ENCODE assay signal across 14 mouse cellular contexts in genomic region chr8:122630696-122631095, GRCm38 (mm10). TPM values are rescaled to one million over a fixed set of nuclear protein-coding genes. Genes with fewer than 3 reads are reported as not detected.
DNase-seq lines count a peak whose midpoint lies in the region; ATAC-seq lines count a peak whose summit lies in the region.
"Had no signal": no experiment of that assay in that cellular context is flagged by ENCODE, and none has a peak within 500 bp of the region (broad histone marks: within the 10 kb centered on the region; RNA-seq: fewer than 3 reads in every experiment).

No protein-coding gene starts in this region.

- no peak for ATAC-seq in hindbrain, embryonic 14.5 days (ENCODE audit: low FRiP score)
- no peak for ATAC-seq in forebrain, embryonic 11.5 days (replicated peaks; ENCODE audit: low FRiP score)

- 52% methylated on average over 22 of the region's 22 CpGs for WGBS in hindbrain, embryonic 10.5 days
- WGBS in hindbrain, embryonic 14.5 days, result 63% methylated on average over 22 of the region's 22 CpGs
- WGBS in forebrain, embryonic 11.5 days, result 50% methylated on average over 21 of the region's 22 CpGs

- peaks cover 28% of the 10 kb centered on the region; the same call in 1 of the 2 replicates for H3K36me3 ChIP-seq in hindbrain, embryonic 10.5 days
- peaks cover 74% of the 10 kb centered on the region for H3K36me3 ChIP-seq in hindbrain, embryonic 14.5 days (replicated peaks; ENCODE audit: control insufficient read depth, insufficient read depth)
- no peaks in the 10 kb centered on the region for H3K36me3 ChIP-seq in forebrain, embryonic 11.5 days (ENCODE audit: control insufficient read depth, insufficient read depth, low read length)

- no peak for DNase-seq in hindbrain, embryonic 10.5 days (ENCODE audit: low spot score)
- DNase-seq in hindbrain, embryonic 14.5 days (ENCODE audit: low spot score), result no peak
- DNase-seq in Muller cell, postnatal 12 days (ENCODE audit: inconsistent ontology term), result peak; percentile 7
- DNase-seq in forebrain, embryonic 11.5 days (ENCODE audit: low spot score), result no peak
- peak; percentile 51 for DNase-seq in kidney, postnatal 10 days
- no peak for DNase-seq in left cerebral cortex, postnatal 4 days
- DNase-seq in liver, result no peak
- DNase-seq: adrenal gland, postnatal 25 days; thymus, postnatal 14 days had no signal

- H3K27me3 ChIP-seq in hindbrain, embryonic 10.5 days (ENCODE audit: insufficient read depth, poor library complexity, severe bottlenecking), result peaks cover 25% of the 10 kb centered on the region
- no peaks in the 10 kb centered on the region for H3K27me3 ChIP-seq in hindbrain, embryonic 14.5 days (ENCODE audit: control insufficient read depth, insufficient read depth, low read length)
- no peaks in the 10 kb centered on the region for H3K27me3 ChIP-seq in forebrain, embryonic 11.5 days (ENCODE audit: control insufficient read depth, insufficient read depth, low read length)

- intact Hi-C loops in left cerebral cortex, postnatal 4 days (cut with DNase I), result no loop called here

- H3K4me2 ChIP-seq in hindbrain, embryonic 14.5 days (replicated peaks), result no peak overlapping the region
- peak overlapping the region; percentile 27; the same call in 1 of the 2 replicates for H3K4me2 ChIP-seq in forebrain, embryonic 11.5 days (ENCODE audit: low read depth, low read length, severe bottlenecking)

- H3K9ac ChIP-seq in hindbrain, embryonic 14.5 days, result no peak overlapping the region
- H3K9ac ChIP-seq in forebrain, embryonic 11.5 days (ENCODE audit: low read length), result peak overlapping the region; percentile 27; the same call in 1 of the 2 replicates

- H3K4me1 ChIP-seq in hindbrain, embryonic 10.5 days (replicated peaks), result peaks cover 21% of the 10 kb centered on the region
- H3K4me1 ChIP-seq in hindbrain, embryonic 14.5 days (replicated peaks; ENCODE audit: control insufficient read depth, insufficient read depth, low read length), result no peaks in the 10 kb centered on the region
- peaks cover 4% of the 10 kb centered on the region; the same call in 1 of the 2 replicates for H3K4me1 ChIP-seq in forebrain, embryonic 11.5 days (replicated peaks; ENCODE audit: control insufficient read depth, insufficient read depth, low read length)

- no peaks in the 10 kb centered on the region for H3K9me3 ChIP-seq in hindbrain, embryonic 10.5 days
- no peaks in the 10 kb centered on the region for H3K9me3 ChIP-seq in hindbrain, embryonic 14.5 days (ENCODE audit: control insufficient read depth, low read length)
- no peaks in the 10 kb centered on the region for H3K9me3 ChIP-seq in forebrain, embryonic 11.5 days (ENCODE audit: control insufficient read depth, low read length)
- H3K9me3 ChIP-seq: G1E had no signal

- peak overlapping the region; percentile 23 for H3K4me3 ChIP-seq in hindbrain, embryonic 10.5 days
- H3K4me3 ChIP-seq in hindbrain, embryonic 14.5 days (replicated peaks; ENCODE audit: low read length), result no peak overlapping the region
- no peak overlapping the region for H3K4me3 ChIP-seq in forebrain, embryonic 11.5 days (ENCODE audit: low read depth, low read length)

- H3K27ac ChIP-seq in hindbrain, embryonic 10.5 days, result peak overlapping the region; percentile 60
- H3K27ac ChIP-seq in hindbrain, embryonic 14.5 days, result no peak overlapping the region
- H3K27ac ChIP-seq in forebrain, embryonic 11.5 days (ENCODE audit: low read depth, low read length), result no peak overlapping the region

RNA-seq across cellular contexts. Expression of gene Pabpn1l, which starts 8.2 kb away (rescaled TPM):
- not detected in 2 replicates for polyA plus RNA-seq in hindbrain, embryonic 10.5 days (2016; fragmentation: Nextera tagmentation; extraction: Ambion mirVana)
- polyA plus RNA-seq in hindbrain, embryonic 14.5 days (2014; fragmentation: Nextera tagmentation; extraction: Ambion mirVana), result not detected in 2 replicates
- not detected in 2 replicates for polyA plus RNA-seq in forebrain, embryonic 11.5 days (2014; fragmentation: Nextera tagmentation; extraction: Ambion mirVana)
- total RNA-seq in left cerebral cortex, postnatal 4 days (2021), result not detected
- total RNA-seq: adrenal gland, postnatal 25 days; common myeloid progenitor, adult 5-6 weeks; gastrocnemius, adult 18-20 months; left cerebral cortex, postnatal 14 days; monocyte, adult 5-6 weeks had no signal
- polyA plus RNA-seq: G1E had no signal

RNA-seq across cellular contexts. Expression of gene Trappc2l, which starts 19.3 kb away (rescaled TPM):
- 53.3 and 68.5 TPM in 2 replicates for polyA plus RNA-seq in hindbrain, embryonic 10.5 days (2016; fragmentation: Nextera tagmentation; extraction: Ambion mirVana)
- 118 and 130 TPM in 2 replicates for polyA plus RNA-seq in hindbrain, embryonic 14.5 days (2014; fragmentation: Nextera tagmentation; extraction: Ambion mirVana)
- polyA plus RNA-seq in forebrain, embryonic 11.5 days (2014; fragmentation: Nextera tagmentation; extraction: Ambion mirVana), result 39.3 and 49.9 TPM in 2 replicates
- total RNA-seq in left cerebral cortex, postnatal 4 days (2021), result 10 to 100 TPM; 63.8 to 74.6 TPM

RNA-seq across cellular contexts. Expression of gene Galns, which starts 19.4 kb away (rescaled TPM):
- 7.1 and 7.2 TPM in 2 replicates for polyA plus RNA-seq in hindbrain, embryonic 10.5 days (2016; fragmentation: Nextera tagmentation; extraction: Ambion mirVana)
- 5.8 and 6.0 TPM in 2 replicates for polyA plus RNA-seq in hindbrain, embryonic 14.5 days (2014; fragmentation: Nextera tagmentation; extraction: Ambion mirVana)
- polyA plus RNA-seq in forebrain, embryonic 11.5 days (2014; fragmentation: Nextera tagmentation; extraction: Ambion mirVana), result 4.5 and 5.8 TPM in 2 replicates
- 10 to 100 TPM; 10.3 to 10.7 TPM for total RNA-seq in left cerebral cortex, postnatal 4 days (2021)

RNA-seq across cellular contexts. Expression of gene Aprt, which starts 54.0 kb away (rescaled TPM):
- polyA plus RNA-seq in hindbrain, embryonic 10.5 days (2016; fragmentation: Nextera tagmentation; extraction: Ambion mirVana), result 237 and 268 TPM in 2 replicates
- polyA plus RNA-seq in hindbrain, embryonic 14.5 days (2014; fragmentation: Nextera tagmentation; extraction: Ambion mirVana), result 183 and 187 TPM in 2 replicates
- 235 and 251 TPM in 2 replicates for polyA plus RNA-seq in forebrain, embryonic 11.5 days (2014; fragmentation: Nextera tagmentation; extraction: Ambion mirVana)
- total RNA-seq in left cerebral cortex, postnatal 4 days (2021), result 100 to 1,000 TPM; 101 to 102 TPM

Comparison
In these comparisons a context has a peak if more than half of its experiments do, and no peak if none do; other contexts are left out.
1. DNase-seq: peak in Muller cell, postnatal 12 days (single experiment) and kidney, postnatal 10 days (single experiment); none in hindbrain, embryonic 10.5 days (single experiment), hindbrain, embryonic 14.5 days (single experiment), forebrain, embryonic 11.5 days (single experiment), left cerebral cortex, postnatal 4 days (single experiment) and liver (single experiment).